Mouse (Mus musculus) frontal cortex, postnatal 10 days (tissue): ENCODE measurements around the gene Ssc5d.

Experiments
- DNase-seq, 2 experiments: peaks; one replicate each; pipeline ENCODE4 v3.0.0; 2022; ENCODE audit warnings: low spot score in 2 of 2, mixed read lengths in 1 of 2

The Ssc5d gene

GRCm38 (mm10) chr7:4919971-4920370, 5.6 kb upstream of the Ssc5d start:
- DNase-seq, result no peak

GRCm38 (mm10) chr7:4920496-4920895, 5.1 kb upstream of the Ssc5d start:
- DNase-seq, result no peak

- DNase-seq, result no peak
These were observed 4.4 kb upstream of the Ssc5d start for GRCm38 (mm10) chr7:4920976-4921823.

GRCm38 (mm10) chr7:4921824-4922482, 3.6 kb upstream of the Ssc5d start, which contains the start of gene Nat14:
Nat14 (plus strand) TSS chr7:4922028.
- no peak for DNase-seq

GRCm38 (mm10) chr7:4922508-4922907, 3.1 kb upstream of the Ssc5d start:
- DNase-seq, result peak; percentile 91 to 93

- peak; percentile 75 to 84 for DNase-seq
These were observed 2.5 kb upstream of the Ssc5d start for GRCm38 (mm10) chr7:4922931-4923565.

- peak in 1 of 2 experiments; percentile 63 for DNase-seq
These were observed 1.8 kb upstream of the Ssc5d start for GRCm38 (mm10) chr7:4923586-4924364.

GRCm38 (mm10) chr7:4924483-4924882, 1.1 kb upstream of the Ssc5d start:
- DNase-seq, result no peak

GRCm38 (mm10) chr7:4924891-4925301, 689 bp upstream of the Ssc5d start:
- no peak for DNase-seq

- no peak for DNase-seq
These were observed 1.3 kb downstream of the Ssc5d start for GRCm38 (mm10) chr7:4926849-4927248.

GRCm38 (mm10) chr7:4927711-4928110, 2.1 kb downstream of the Ssc5d start:
- DNase-seq, result no peak

GRCm38 (mm10) chr7:4928323-4928722, 2.7 kb downstream of the Ssc5d start:
- no peak for DNase-seq

- no peak for DNase-seq
These were observed 7.5 kb downstream of the Ssc5d start for GRCm38 (mm10) chr7:4933103-4933502.

GRCm38 (mm10) chr7:4934160-4934914, 8.8 kb downstream of the Ssc5d start:
- DNase-seq, result no peak

GRCm38 (mm10) chr7:4936832-4937231, 11.2 kb downstream of the Ssc5d start:
- DNase-seq, result no peak

- no peak for DNase-seq
These were observed 11.8 kb downstream of the Ssc5d start for GRCm38 (mm10) chr7:4937392-4937791.

- no peak for DNase-seq
These were observed 12.9 kb downstream of the Ssc5d start for GRCm38 (mm10) chr7:4938456-4938855.

- peak in 1 of 2 experiments; percentile 69 for DNase-seq
These were observed 14.5 kb downstream of the Ssc5d start for GRCm38 (mm10) chr7:4940068-4940479.

- no peak for DNase-seq
These were observed 17.1 kb downstream of the Ssc5d start for GRCm38 (mm10) chr7:4942673-4943072.

GRCm38 (mm10) chr7:4943223-4943815, 17.7 kb downstream of the Ssc5d start:
- peak; percentile 84 to 86 for DNase-seq
